Mouse (Mus musculus): ENCODE results near the gene Olfr392. TPM values are rescaled to one million over a fixed set of nuclear protein-coding genes. Genes with fewer than 3 reads are reported as not detected.

Olfr392 gene
- total RNA-seq (2021): not detected
- long read RNA-seq, experiment 1: 0 reads
- long read RNA-seq, experiment 2: 0 reads

- DNase-seq (ENCODE audit: low spot score in 2 of 2): no peak
- intact Hi-C loops (cut with DNase I): no loop called here
Measured at GRCm38 (mm10) chr11:73816949-73817348, at the start of gene Olfr392. TSS of gene Olfr392 (minus strand) at chr11:73817049.

- intact Hi-C loops (cut with DNase I): no loop called here
- no peak for DNase-seq (ENCODE audit: low spot score in 2 of 2)
Measured at GRCm38 (mm10) chr11:73851354-73851753, 34.5 kb upstream of the Olfr392 start, which contains the start of gene Olfr393. TSS of gene Olfr393 (minus strand) at chr11:73851454.

GRCm38 (mm10) chr11:73802952-73803351 lies 13.9 kb downstream of the Olfr392 start, which contains the start of gene Olfr391-ps:
TSS of gene Olfr391-ps (minus strand) at chr11:73803052.
- intact Hi-C loops (cut with DNase I): no loop called here
- DNase-seq (ENCODE audit: low spot score in 2 of 2): no peak

GRCm38 (mm10) chr11:73782664-73783063 lies 34.2 kb downstream of the Olfr392 start, which contains the start of gene Olfr390:
TSS of gene Olfr390 (plus strand) at chr11:73782964.
- DNase-seq (ENCODE audit: low spot score in 2 of 2): no peak
- intact Hi-C loops (cut with DNase I): no loop called here

GRCm38 (mm10) chr11:73780613-73781012 lies 36.2 kb downstream of the Olfr392 start, which contains the start of gene Olfr389:
TSS of gene Olfr389 (minus strand) at chr11:73780713.
- intact Hi-C loops (cut with DNase I): no loop called here
- no peak for DNase-seq (ENCODE audit: low spot score in 2 of 2)

Other genes with a start within 250 kb of the Olfr392 start
- not detected for gene Olfr385, start 224.0 kb downstream of the Olfr392 start, total RNA-seq (2021)
- gene Olfr384, start 218.5 kb downstream of the Olfr392 start, total RNA-seq (2021): not detected
- not detected for gene Zfp735, start 128.3 kb downstream of the Olfr392 start, total RNA-seq (2021)
- not detected for gene Olfr389, start 36.3 kb downstream of the Olfr392 start, total RNA-seq (2021)
- gene Olfr390, start 34.1 kb downstream of the Olfr392 start, total RNA-seq (2021): not detected
- gene Olfr391-ps, start 14.0 kb downstream of the Olfr392 start, total RNA-seq (2021): not detected
- not detected for gene Olfr393, start 34.4 kb upstream of the Olfr392 start, total RNA-seq (2021)
- not detected for gene Olfr394, start 73.7 kb upstream of the Olfr392 start, total RNA-seq (2021)
- not detected for gene Olfr395, start 92.2 kb upstream of the Olfr392 start, total RNA-seq (2021)
- not detected for gene Olfr23, start 119.6 kb upstream of the Olfr392 start, total RNA-seq (2021)
- not detected for gene Olfr397, start 143.8 kb upstream of the Olfr392 start, total RNA-seq (2021)
- not detected for gene Olfr398, start 173.4 kb upstream of the Olfr392 start, total RNA-seq (2021)
- not detected for gene Olfr139, start 239.5 kb upstream of the Olfr392 start, total RNA-seq (2021)
- not detected for gene Olfr399, start 239.6 kb upstream of the Olfr392 start, total RNA-seq (2021)

Measured in left cerebral cortex, postnatal 14 days (tissue).